Mouse (Mus musculus): ENCODE measurements at regions not wholly inside any gene's neighbourhood (a gene's known extent, or its start where the extent isn't known, plus 50 kb on each side); places are given as distances from the start of the nearest gene placed in this dataset.

DNA sequence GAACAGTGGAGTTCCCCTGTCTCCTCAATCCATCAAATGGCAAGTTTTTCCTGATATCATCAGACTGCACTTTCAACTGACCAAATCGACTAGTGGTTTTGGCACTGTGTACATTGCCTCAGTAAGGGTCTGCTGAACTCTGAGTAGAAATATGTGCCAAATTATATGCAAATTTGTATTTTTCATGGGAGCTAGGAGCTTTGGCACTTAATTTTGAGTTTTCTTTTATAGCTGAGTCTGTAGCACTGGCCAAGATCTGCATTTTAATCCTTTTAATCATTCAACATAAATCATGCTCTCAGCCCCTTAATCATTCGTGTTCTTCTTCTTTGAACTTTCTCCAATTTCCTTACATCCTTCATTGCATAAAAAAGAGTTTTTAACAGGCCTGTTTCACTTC lies 1678.5 kb upstream of the 5930422O12Rik start:
- H3K4me2 ChIP-seq (ENCODE audit: low read depth, low read length, poor library complexity, severe bottlenecking), result no peak overlapping the region
- no peak overlapping the region for H3K27ac ChIP-seq (ENCODE audit: low read depth, low read length)
- H3K27me3 ChIP-seq (ENCODE audit: insufficient read depth, low read length), result no peaks in the 10 kb centered on the region
- ATAC-seq (ENCODE audit: low FRiP score), result no peak
- DNase-seq (ENCODE audit: low spot score), result no peak
- no peak overlapping the region for H3K4me3 ChIP-seq (ENCODE audit: low read depth, low read length)
- H3K4me1 ChIP-seq (ENCODE audit: insufficient read depth, low read length), result no peaks in the 10 kb centered on the region; the same call in 1 of the 2 replicates
- WGBS, result 56% methylated on average over 2 of the region's 2 CpGs
- H3K9ac ChIP-seq (replicated peaks; ENCODE audit: low read length, poor library complexity, severe bottlenecking), result no peak overlapping the region
- H3K36me3 ChIP-seq (ENCODE audit: insufficient read depth, low read length), result no peaks in the 10 kb centered on the region
- H3K9me3 ChIP-seq (ENCODE audit: low read length), result no peaks in the 10 kb centered on the region
- TF ChIP-seq CTCF (IDR thresholded peaks at IDR 0.05), result no peak

DNA sequence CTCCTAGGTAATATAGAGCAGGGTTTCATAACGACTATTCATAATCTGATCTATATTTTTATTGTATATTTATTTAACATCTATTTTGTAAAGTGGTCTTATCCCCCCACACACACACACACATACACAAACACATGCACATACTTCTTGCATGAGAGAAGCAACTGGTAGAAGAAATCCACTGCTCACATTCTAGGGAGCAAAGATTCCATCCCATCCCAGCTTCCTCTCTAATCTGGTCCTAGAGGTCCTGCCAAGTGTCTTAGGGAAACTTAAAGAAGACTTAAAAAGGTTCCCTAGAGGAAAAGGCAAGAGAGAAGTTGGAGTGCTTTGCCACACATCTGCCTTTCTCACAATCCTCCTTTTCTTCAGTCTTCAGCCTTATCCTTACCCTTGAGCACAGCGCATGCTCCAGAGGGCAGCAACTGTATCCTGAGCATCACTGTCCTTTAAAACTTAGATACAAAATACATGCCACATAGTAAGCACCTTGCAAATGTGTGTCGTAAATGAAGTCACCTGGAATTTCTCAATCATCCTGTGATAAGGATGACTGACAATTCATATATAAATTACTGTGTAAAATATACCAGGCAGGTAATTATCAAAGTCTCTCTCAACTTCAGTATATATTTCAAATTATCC lies 1677.9 kb upstream of the 5930422O12Rik start:
- ATAC-seq (ENCODE audit: low FRiP score) (no peak), DNase-seq (ENCODE audit: low spot score) (no peak)
- H3K4me1 ChIP-seq (ENCODE audit: insufficient read depth, low read length), result no peaks in the 10 kb centered on the region; the same call in 1 of the 2 replicates
- H3K27ac ChIP-seq (ENCODE audit: low read depth, low read length), result no peak overlapping the region
- no peak overlapping the region for H3K4me2 ChIP-seq (ENCODE audit: low read depth, low read length, poor library complexity, severe bottlenecking)
- no peak overlapping the region for H3K4me3 ChIP-seq (ENCODE audit: low read depth, low read length)
- TF ChIP-seq CTCF (IDR thresholded peaks at IDR 0.05), result no peak
- H3K36me3 ChIP-seq (ENCODE audit: insufficient read depth, low read length), result no peaks in the 10 kb centered on the region
- 82% methylated on average over 3 of the region's 3 CpGs for WGBS
- no peaks in the 10 kb centered on the region for H3K9me3 ChIP-seq (ENCODE audit: low read length)
- no peak overlapping the region for H3K9ac ChIP-seq (replicated peaks; ENCODE audit: low read length, poor library complexity, severe bottlenecking)
- no peaks in the 10 kb centered on the region for H3K27me3 ChIP-seq (ENCODE audit: insufficient read depth, low read length)

- H3K4me2 ChIP-seq (ENCODE audit: low read depth, low read length, poor library complexity, severe bottlenecking), result no peak overlapping the region
- ATAC-seq (ENCODE audit: low FRiP score) (no peak), DNase-seq (ENCODE audit: low spot score) (no peak)
- no peak overlapping the region for H3K4me3 ChIP-seq (ENCODE audit: low read depth, low read length)
- H3K27ac ChIP-seq (ENCODE audit: low read depth, low read length), result no peak overlapping the region
- H3K36me3 ChIP-seq (ENCODE audit: insufficient read depth, low read length), result no peaks in the 10 kb centered on the region
- TF ChIP-seq CTCF (IDR thresholded peaks at IDR 0.05), result no peak
- H3K4me1 ChIP-seq (ENCODE audit: insufficient read depth, low read length), result no peaks in the 10 kb centered on the region
- H3K9ac ChIP-seq (replicated peaks; ENCODE audit: low read length, poor library complexity, severe bottlenecking), result no peak overlapping the region
- whole genome bisulfite sequencing, result 86% methylated on average over 3 of the region's 3 CpGs
- H3K27me3 ChIP-seq (ENCODE audit: insufficient read depth, low read length), result no peaks in the 10 kb centered on the region
- no peaks in the 10 kb centered on the region for H3K9me3 ChIP-seq (ENCODE audit: low read length)
Observed at GRCm38 (mm10) chr8:31755737-31756136, 1672.8 kb upstream of the 5930422O12Rik start.

DNA sequence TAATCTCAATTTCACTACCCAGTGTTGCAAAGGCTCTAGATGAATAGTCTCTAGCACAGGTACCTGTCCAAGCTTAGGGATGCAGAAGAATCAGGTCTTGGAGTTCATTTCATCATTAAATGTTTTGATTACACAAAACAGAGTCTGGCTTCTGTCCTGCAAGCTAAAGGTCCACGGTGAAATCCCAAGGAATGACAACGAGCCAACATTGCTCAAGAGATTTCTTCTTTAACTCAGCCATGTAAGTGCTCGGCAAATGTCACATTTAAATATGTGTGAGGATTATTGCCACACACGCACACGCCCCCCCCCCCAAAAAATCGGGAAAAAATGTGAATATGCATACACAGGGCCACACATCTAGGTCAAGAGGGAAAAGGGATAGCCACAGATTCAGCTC lies 1666.4 kb upstream of the 5930422O12Rik start:
- Histone ChIP-seq H3K4me2 (ENCODE audit: low read depth, low read length, poor library complexity, severe bottlenecking) (no peak overlapping the region), H3K4me1 (ENCODE audit: insufficient read depth, low read length) (no peaks in the 10 kb centered on the region), H3K9ac (replicated peaks; ENCODE audit: low read length, poor library complexity, severe bottlenecking) (no peak overlapping the region), H3K27ac (ENCODE audit: low read depth, low read length) (no peak overlapping the region), H3K27me3 (ENCODE audit: insufficient read depth, low read length) (no peaks in the 10 kb centered on the region), H3K4me3 (ENCODE audit: low read depth, low read length) (no peak overlapping the region), H3K36me3 (ENCODE audit: insufficient read depth, low read length) (no peaks in the 10 kb centered on the region), H3K9me3 (ENCODE audit: low read length) (no peaks in the 10 kb centered on the region)
- no peak for TF ChIP-seq CTCF (IDR thresholded peaks at IDR 0.05)
- WGBS, result 84% methylated on average over 6 of the region's 6 CpGs
- no peak for DNase-seq (ENCODE audit: low spot score)
- no peak for ATAC-seq (ENCODE audit: low FRiP score)

All from midbrain, postnatal 0 days (tissue).